Mouse (Mus musculus): ENCODE measurements around the gene Fam213b.
A peak's percentile ranks its signal among the peaks of the same experiment; 100 is the strongest.

Fam213b gene

DNA sequence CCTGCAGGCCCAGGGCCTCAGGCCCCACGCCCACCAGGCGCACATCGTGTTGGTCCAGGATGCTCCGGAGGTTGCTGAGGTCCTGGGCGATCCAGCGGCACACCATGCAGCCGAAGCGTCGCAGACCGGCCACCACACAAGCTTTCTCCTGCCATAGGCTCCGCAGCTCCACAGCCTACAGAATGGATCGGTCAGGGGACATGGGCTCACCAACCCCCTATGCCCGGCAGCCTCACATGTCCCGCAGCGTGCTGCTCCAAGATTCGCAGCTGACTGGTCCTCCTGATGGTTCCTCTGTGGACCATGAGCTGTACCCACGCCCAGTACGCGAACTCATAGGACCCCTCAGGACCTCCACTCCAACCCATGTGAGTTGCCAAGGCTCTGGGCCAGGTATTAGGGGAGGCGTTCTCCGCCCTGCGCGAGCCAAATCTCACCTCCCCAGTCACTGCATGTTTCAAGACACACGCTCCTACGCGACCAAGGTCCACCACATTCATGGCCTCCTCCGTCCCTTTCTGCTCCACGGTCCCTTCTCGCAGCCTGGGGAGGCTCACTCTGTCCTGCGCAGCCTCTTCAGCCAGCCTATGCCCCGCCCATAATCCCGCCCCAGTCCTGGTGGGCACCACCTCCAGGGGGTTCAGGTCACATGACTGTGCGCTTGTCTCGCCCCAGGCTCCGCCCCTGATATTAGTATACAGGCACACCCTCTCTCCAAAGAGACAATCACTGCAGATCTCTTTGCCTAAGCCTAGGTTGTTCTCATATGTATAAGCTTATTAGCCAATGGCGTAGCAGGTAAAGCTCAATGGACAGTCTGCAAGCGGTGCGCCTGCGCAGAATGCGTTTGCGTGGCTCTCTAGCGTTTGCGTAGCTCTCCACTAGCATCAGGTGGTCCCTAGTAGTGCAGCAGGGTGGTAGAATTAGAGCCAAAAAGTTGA is at the start of gene Fam213b:
TSS of gene Fam213b (minus strand) at position 630 of the 941 bp plus-strand sequence.
- peak; percentile 65 for DNase-seq

DNA sequence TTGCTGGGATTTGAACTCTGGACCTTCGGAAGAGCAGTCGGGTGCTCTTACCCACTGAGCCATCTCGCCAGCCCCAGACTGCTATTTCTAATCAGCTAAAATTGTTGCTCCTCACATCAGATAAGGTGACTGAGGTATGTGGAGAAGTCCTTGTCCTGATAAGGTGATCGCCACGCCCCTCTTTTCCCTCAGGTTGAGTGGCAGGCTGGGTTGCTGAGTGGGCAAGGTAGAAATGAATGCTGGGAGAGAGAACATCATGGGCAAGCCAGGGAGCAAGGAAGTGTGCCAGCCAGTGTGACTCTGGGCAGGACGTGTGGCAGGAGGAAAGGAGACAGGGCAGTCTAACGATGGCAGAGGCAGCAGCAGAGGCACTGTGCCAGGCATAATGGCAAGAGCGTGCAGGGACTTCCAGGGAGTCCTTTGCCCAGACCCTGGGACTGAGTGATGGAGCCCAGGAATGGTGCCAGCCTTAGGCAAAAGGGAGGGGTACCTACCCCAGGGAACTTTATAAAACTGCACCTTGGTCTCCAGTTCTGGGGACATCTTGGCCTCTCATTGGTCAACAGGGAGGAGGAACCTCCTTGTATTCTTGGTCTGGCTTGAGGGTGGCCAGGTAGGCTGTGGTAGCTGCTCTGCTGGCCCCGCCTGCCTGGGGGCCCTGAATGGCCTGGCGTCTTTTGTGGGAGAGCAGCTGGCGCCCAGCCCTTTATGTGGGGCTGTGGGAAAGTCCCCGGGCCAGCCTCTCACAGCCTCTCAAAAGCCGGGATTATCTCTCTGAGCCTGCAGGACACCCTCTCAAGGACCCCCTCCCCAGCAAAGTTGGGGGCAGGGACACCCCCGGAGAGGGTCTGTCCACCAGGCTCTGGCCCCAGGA is 49.4 kb upstream of the Fam213b start:
- DNase-seq, result no peak

DNA sequence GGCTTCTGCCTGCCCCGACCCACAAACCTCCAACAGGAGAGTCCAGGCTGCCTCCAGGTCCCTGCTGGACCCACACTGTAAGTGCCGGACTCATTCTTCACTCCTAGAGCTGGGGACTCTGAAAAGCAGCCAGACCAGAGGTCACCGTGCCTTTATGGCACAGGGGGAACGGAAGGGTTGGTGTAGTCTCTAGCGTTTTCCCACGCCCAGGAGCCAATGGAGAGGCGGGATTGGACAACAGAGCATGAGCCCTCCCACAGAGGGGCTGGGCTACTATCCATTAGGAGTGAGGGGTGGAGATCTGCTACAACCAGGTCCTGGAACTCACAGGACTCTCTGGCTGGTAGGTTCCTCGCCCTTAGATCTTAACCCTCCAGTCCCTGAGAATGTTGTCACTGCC is 47.4 kb upstream of the Fam213b start:
- no peak for DNase-seq

DNA sequence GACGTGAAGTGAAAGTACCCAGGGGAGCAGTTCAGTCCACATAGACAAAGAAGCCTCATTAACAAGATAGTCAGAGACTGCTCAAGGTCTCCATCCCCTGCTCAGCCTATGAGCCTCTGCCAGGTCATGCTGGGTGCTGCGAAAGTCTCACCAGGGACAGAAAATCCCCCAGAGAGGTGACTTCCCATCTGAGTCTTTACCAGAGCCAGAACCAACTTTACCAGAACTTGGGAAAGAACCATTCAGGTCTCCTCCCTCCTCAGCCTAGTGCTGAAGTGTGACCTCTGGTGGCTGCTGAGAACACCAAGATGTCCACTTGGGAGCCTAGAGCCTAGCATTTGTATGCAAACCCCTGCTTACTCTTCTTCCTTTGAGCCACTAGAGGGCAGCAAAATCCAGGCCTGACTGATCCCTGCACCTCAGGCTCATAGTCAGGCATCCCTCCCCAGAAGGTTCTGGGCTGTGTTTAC is 45.2 kb upstream of the Fam213b start:
- peak; percentile 82 for DNase-seq

DNA sequence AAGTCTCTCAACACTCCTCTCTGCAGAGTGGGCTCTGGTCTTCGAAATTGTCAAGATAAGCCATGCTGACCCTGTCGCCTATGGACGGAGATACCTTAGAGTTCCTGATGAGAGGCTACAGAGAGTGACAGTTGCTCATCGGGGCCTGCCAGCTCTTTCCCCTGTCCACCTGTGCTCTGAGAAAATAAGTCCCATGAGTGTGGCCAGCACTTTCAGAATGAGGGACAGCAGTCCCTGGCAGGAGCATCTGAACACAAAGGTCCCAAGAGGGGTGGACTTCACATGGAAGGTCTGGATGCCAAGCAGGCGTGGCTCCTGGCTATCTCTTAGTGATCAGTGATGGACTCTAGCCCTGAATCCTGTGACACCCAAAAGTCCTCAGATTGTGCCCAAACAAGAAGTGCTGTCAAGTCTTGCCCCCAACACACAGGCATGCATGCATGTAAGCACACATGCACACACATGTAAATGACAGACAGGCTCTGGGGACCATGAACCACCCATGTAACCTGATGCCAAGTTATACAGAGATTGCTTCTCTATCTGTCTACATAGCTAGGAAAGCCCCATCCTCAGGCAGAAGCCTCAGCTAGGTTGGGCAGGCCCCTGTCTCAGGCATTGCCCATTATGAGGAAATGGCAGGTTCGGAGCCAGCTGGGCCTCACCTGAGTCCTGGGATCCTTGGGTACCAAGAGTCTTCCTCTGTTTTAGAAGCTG is 44.5 kb upstream of the Fam213b start:
- DNase-seq, result no peak

DNA sequence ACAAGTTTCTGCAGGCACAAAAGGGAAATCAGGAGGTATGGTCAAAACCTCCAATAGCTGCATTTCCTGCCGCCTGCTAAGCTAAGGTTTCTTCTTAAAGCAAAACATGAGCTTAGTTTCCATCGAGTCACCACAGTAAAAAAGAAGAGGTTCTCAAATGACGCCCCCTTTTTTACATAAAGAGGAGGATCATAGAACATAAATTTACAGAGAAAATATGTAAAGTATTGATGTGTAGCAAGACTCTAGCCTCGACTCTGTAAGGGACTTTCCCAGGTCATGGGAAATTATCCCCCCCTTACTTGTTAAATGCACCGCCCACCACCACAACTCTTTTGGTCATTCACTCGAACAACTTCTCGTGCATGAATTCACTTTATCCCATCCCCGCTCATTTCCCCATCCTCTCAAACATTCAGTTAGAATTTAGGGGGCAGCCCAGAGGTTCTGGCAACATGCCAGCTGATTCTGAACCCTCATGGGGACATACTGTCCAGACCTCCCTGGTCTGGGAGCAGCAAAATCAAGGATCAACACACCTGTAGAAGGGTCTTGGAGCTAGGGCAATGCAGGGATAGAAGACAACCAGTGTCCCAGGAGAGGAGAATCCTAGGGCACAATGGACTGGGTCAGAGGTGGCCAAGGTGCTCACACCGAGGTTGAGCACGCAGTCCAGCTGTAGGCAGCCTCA is 43.8 kb upstream of the Fam213b start:
- no peak for DNase-seq

DNA sequence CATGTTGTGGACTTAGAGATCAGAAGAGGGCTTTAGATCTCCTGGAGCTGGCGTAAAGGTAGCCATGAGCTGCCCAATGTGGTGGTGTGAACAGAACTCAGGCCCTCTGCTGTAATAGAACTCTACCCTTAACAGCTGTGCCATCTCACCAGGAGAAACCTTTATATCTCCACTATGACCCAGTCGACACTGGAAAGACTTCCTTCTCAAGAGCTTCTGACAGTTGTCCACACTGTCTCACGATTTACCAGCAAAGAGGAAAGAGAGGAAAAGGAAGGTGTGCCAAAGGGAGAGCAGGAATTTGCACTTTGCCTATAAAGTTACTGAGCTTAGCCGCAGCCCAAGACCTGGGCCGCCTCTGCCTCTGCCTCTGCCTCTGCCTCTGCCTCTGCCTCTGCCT is 42.9 kb upstream of the Fam213b start:
- no peak for DNase-seq

DNA sequence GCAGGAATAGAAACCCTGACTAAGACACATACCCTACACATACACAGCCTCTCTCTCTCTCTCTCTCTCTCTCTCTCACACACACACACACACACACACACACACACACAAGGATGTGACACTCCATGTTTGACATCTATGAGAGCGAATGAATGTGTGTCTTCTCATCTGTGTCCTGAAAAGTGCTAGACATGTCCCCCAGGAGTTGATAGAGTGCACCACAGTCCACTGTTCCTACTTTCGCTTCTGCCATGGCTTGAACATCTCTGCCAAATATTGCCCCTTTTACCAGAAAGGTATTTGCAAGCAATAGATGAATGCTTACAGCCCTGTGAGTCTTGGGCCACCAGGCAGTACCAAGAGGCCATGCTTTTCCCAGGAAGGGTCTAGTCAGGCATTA is 41.2 kb upstream of the Fam213b start:
- no peak for DNase-seq

DNA sequence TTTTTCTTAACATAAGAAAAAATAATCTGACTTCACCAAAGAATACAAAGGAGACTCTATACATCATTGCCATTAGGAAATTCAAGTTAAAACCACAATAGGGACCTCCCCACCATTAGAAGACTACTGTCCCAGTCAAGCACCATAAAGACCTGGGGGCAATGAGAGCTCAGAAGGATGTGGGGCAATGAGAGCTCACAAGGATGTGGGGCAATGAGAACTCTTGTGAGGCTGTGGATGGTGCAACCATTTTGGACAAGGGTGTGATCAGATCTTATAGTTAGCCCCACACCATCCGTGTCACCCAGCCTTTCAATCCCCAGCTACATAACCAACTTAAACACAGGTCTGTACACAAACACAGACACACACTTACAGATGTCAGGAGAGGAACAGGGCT is 38.8 kb upstream of the Fam213b start:
- no peak for DNase-seq

DNA sequence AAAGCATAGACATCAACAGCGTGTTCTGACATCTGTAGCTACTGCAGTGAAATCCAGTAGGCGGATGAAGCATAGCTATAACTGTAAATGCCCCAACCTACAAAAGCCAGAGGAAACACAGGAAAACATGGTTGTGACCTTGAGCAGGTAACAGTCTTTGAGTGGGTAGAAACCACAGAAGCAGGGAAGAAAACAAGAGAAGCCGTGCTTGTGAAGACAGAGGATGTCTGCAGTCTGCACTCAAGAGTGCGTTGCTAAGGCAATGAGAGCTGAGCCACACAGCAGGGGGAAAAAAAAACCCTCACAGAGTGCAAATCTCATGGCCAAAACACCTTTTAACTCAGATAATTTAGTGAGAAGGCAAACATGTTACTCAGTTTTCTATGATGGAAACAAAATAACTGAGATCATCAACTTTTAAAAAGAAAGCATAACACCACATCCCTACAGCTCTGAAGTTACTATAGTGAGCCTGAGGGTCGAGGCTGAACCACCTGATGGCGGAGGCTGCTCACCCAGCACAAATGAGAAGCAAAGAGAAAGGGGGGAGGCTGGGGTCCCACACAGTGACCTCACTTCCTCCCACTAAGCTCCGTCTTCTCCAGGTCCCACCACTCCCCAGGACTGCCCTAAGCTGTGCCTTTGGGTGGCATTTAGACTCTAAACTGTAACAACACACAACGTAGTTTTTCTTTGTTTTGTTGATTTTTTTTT is 37.8 kb upstream of the Fam213b start:
- peak; percentile 77 for DNase-seq

DNA sequence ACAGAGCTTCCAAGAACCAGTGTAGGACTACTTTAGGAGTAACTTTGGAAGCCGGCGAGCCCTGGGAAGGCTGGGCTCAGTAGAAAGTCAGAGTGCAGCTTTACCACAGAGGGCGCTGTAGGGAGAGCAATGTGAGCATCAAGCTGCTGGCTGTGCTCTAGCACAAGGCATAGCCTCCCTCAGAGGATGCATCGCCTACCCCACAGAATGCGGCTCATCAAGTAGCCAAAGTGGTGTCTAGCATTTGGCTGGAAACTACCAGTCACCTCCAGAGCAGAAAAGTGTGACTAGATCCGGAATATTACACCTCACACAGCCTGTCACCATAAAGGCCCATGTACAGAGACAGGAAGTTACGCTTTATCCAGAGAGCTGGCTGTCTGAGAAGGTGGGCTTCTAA is 36.9 kb upstream of the Fam213b start:
- peak; percentile 76 for DNase-seq

DNA sequence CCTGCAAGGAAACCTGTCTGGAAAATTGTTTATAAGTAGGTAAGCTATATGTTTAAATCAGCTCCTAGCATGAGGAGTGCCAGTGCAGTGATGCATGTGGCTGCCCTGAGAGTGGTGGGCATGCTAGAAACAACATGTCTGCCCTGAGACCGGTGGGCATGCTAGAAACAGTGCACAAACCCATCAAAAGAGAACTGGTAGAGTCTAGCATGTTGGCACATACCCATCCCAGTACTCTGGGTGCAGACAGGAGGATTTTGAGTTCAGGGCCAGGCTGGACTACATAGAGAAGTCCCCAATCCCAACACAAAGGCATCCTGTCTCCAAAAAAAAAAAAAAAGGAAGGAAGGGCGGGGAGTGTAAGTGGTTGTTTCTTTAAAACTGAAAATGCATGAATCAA is 35.9 kb upstream of the Fam213b start:
- no peak for DNase-seq

DNA sequence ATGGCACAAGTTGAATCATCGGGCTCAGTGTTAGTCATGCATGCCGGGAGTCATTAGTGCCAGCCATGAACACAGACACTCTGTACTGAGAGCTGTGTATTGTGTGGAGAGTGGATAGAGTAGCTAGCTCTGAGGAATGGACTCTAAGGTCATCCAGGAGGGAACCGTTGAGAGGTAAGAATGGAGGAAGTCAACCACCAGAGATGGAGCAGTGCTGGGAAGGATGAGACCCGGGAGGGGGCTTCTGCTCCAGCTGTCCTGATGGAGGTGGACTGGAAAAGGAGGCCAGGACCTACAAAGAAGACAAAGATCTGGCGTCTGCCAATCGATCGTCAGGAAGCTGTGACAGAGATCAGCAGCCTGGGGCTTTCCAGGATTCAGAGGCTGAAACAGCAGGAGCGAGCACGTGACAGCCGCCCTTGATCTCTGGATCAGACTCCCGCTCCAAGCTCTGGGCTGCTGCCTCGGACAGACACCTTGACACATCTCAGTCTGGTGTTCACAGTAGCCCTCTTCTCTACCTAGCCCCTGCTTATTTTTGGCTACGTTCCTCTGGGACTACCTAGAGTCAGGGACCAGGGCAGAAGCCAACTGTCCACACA is 34.5 kb upstream of the Fam213b start:
- no peak for DNase-seq

DNA sequence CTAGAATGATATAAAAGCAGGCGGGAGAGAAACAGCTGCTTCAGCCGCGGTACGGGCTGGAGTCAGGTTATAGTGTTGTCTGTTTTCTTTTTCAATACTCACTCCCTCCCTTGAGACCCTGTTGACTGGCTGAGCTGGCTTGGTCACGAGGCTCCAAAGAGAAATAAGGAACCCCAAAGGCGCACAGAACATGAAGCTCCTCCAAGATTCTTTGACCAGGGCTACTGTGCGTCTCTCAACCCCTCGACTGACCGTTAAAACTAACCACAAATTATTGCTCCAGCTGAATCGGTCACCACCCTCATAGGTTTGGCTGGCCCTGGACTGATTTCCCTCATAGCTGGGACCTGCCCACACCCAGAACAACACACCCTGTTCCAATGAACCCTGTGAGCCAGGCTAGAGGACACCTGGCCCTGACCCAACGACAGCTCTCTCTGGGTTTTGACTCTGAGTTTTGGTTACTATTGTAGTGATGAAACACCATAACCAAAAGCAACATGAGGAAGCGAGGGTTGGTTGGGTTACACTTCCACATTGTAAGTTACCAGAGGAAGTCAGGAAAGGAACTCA is 30.2 kb upstream of the Fam213b start:
- DNase-seq, result no peak

DNA sequence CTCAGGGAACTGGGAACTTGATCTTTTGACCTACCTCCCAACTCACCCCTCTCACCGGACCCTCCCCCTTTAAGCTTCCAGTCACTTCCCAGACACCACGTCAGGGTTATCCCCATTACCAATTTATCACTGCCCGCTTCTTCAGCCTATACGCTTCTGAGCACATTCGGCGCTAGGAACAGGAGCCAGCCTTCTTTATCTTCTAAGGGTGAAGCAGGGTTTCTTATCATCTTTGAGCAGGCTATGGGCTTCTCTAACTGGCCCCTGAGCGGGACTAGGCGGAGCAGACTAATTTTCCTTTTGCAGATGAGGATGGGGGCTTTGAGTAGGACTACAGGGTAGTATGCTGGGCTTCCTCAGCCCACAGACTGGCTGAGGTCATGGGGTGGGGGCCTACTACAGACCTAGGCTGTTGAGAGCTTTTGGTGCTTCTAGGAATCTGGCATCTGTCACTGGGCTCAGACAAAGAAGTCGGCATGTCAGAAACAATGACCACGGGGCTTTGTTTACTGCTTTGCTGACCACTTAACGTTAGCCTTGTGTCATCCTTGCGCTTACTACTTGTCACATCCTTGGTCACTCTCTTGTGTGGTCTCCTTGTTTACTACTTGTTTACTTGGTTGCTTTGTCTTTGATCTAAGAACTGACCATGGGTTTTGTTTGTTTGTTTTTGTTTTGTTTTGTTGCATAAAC is 29.6 kb upstream of the Fam213b start, which contains the start of gene Tnfrsf14:
TSS of gene Tnfrsf14 (minus strand) at position 169 of the 693 bp plus-strand sequence.
- no peak for DNase-seq

DNA sequence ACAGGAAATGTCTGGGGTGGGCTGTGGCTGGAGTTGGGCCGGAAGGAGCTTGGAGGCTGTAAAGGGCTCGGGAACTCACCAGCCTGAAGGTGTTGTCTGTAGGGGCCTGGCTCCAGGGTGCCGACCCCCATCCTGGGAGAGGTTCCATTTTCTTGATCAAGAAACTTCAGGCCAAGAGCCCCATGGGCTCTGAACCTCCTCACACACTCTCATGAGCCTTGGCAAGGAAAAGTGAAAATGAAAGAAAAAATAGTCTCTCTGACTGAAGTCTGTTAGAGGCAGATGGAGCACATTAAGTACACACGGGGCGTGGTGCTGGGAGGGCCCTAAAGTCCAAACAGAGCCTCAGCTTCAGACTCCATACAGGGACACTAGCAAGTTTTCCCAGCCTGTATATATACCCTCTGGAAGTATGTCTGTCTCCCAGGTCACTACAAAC is 29.0 kb upstream of the Fam213b start:
- peak; percentile 57 for DNase-seq

DNA sequence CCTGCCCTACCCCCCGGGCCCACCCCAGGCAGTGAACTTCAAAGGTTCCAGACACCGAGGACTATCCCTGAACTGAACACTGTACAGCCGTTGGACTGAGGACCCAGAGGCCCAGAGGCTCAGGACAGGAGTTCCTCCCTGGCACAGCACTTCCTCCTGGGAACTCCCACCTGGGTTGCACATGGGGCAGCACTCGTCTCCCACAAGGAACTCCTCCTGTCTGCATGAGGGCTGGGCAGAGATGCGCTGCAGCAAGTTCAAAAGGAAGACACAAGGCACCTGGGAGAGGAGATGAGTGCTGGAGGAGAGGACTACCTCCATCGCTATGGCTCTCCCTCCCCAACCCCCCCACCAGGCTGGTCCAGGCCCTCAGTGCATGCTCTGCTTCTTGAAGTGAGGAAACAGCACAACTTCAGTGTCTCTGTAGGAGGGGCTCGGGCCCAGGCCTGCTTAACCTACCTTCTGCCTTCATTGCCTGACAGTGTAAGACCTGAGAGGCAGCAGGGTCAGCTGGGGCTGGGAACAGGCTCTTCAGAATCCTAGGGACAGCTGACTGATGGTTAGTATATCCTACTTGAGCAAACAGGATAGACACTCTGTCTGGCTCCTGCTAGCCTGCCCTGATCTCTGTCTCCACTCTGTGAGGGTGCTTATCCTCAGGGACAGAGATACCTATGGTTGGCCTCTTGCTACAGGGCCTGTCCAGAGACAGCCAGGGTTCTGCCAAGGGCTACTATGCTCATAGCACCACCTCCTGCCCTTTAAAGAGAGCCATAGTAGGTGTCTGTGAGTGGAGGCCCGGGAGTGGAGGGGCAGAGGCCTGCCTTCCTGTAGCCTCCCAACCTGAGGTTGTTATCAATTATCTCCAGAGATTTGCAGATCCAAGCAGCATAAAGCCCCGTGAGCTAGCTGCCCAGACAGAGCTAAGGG is 28.3 kb upstream of the Fam213b start:
- peak; percentile 59 for DNase-seq

DNA sequence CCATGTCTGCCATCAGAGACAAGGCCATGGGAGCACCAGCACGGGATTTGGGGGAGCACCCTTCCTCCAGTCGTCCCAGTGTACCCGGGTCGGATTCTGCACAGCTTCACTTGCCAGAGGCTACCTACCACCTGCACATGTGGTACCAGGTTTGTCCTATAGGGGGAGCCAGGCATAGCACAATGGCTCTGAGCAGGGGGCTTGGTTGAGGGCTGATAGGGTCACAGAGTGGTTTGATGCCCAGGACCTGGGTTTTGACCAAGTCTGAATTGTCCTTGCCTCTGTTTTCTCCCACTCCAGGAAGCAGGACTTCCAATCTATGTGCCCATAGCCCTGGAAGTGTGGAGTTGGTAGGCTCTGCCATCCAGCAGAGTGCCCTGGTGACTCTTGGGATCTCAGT is 26.5 kb upstream of the Fam213b start:
- DNase-seq, result peak; percentile 80

DNA sequence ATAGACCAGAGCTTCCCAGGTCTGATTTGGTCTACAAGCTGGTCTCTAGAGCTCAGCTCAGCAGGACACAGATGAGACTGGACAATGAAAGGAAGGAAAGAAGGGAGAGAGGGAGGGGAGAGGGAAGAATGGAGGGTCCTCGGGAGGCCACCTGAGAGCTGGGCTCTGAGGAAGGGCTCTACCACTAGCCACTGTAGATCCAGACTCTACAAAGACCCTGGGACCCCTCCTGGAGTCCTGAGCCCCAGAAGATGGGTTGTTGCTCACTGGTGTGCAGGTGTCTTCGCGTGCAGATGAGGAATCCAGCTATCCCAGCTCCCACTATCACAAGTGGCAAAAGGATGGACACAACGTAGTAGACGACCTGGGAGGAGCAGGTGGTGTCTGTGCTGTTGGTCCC is 24.0 kb upstream of the Fam213b start:
- no peak for DNase-seq
